Mouse (Mus musculus): ENCODE data around the gene Cd200. TPM values are rescaled to one million over a fixed set of nuclear protein-coding genes. Genes with fewer than 3 reads are reported as not detected.

The Cd200 gene
- total RNA-seq, 2 experiments from 2014 or later: 82.9 to 87.7 TPM

- no peak for DNase-seq (ENCODE audit: low spot score in 2 of 2)
Measured at GRCm38 (mm10) chr16:45344879-45345278, 64.0 kb downstream of the Cd200 start.

DNA sequence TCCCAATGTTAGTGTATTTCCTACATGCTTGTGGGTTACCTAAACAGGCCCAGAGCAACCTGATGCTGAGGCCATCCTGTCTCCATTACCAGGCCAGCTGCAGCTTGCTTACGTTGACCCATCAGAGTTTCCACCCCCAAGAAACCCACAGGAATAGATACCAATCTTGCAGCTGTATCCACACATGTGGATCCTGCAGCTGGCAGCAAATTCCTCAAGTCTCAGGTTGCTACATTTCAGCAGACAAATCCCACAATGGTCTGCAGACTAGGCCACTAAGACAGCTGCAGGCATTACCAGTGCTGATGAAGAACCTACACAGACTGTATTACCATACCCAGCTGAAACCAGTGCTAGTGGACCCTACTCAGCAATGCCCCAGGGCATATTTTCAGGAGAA, 72.4 kb downstream of the Cd200 start:
- no peak for DNase-seq (ENCODE audit: low spot score in 2 of 2)

- DNase-seq (ENCODE audit: low spot score in 2 of 2): no peak
Measured at GRCm38 (mm10) chr16:45334891-45335290, 74.0 kb downstream of the Cd200 start.

DNA sequence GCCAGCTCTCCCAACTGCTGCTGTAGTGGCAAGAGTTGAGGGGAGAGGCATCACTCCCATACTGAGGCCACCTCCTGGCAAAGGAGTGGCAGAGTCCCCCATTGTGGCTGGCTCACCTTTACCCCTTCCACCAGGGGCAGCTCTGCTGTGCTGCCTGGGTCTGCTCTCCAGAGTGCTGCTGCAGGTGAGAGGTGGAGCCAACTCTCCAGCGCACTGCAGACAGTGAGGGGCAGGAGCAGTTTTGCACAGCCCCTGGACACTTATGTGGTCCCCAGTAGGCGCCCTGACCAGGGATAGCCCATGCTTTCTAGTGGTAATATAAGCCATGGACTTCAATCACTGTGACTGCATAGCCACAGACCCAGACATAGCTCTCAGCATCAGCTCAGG, 74.5 kb downstream of the Cd200 start:
- DNase-seq (ENCODE audit: low spot score in 2 of 2): no peak

GRCm38 (mm10) chr16:45333678-45334375, 75.0 kb downstream of the Cd200 start:
- DNase-seq (ENCODE audit: low spot score in 2 of 2): no peak

- DNase-seq (ENCODE audit: low spot score in 2 of 2): no peak
Measured at GRCm38 (mm10) chr16:45332591-45332990, 76.3 kb downstream of the Cd200 start.

Other genes with a start within 250 kb of the Cd200 start
- under 1 TPM; 0.53 to 0.59 TPM for gene Btla, start 184.7 kb downstream of the Cd200 start, total RNA-seq (2021)
- gene Gm609, start 83.9 kb upstream of the Cd200 start, total RNA-seq (2021): under 1 TPM; 0.14 to 0.45 TPM
- gene Gm17783, start 123.0 kb upstream of the Cd200 start, total RNA-seq (2021): under 1 TPM in 1 of 2 experiments, not detected in 1; 0.84 TPM
- not detected for gene Slc9c1, start 126.3 kb upstream of the Cd200 start, total RNA-seq (2021)
- gene Gcsam, start 201.3 kb upstream of the Cd200 start, total RNA-seq (2021): under 1 TPM; 0.11 to 0.34 TPM
- under 1 TPM; 0.23 to 0.36 TPM for gene BC016579, start 245.0 kb upstream of the Cd200 start, total RNA-seq (2021)

Data from adrenal gland, postnatal 4 days (tissue).